Mouse (Mus musculus) megakaryocyte, embryonic 14.5 days (primary cell): ENCODE results near the gene Arl4d. TPM values are rescaled to one million over a fixed set of nuclear protein-coding genes. Genes with fewer than 3 reads are reported as not detected.

ENCODE experiments used
- H3K27me3 ChIP-seq: replicated peaks from 2 replicates; pipeline ENCODE3; 2012; ENCODE audit warnings: inconsistent platforms
- H3K36me3 ChIP-seq: replicated peaks from 2 replicates; pipeline ENCODE3; 2012; ENCODE audit warnings: low read length, inconsistent platforms, mixed read lengths
- H3K4me1 ChIP-seq: 2 replicates; pipeline ENCODE4 v1.6.1; 2012; ENCODE audit warnings: inconsistent platforms
- H3K4me3 ChIP-seq: replicated peaks from 2 replicates; pipeline ENCODE3; 2012; ENCODE audit warnings: moderate library complexity, mild to moderate bottlenecking, inconsistent platforms
- H3K9me3 ChIP-seq: 2 replicates; pipeline ENCODE4 v1.6.1; 2012; ENCODE audit warnings: inconsistent platforms
- FLI1 ChIP-seq: IDR thresholded peaks from 2 replicates; pipeline ENCODE4 v1.6.1; 2012; ENCODE audit warnings: low read length, inconsistent platforms, mixed read lengths
- GATA1 ChIP-seq: IDR thresholded peaks from 3 replicates; pipeline ENCODE4 v1.6.1; 2012; ENCODE audit warnings: mixed read lengths, low read length, inconsistent platforms, borderline replicate concordance
- polyA plus RNA-seq: library from polyadenylated mRNA; stranded (reverse); fragments of >175 nt; gene quantifications from 2 replicates; pipeline ENCODE4 v1.2.3, GENCODE M21; 2012; ENCODE audit warnings: low replicate concordance; ENCODE audit not compliant: insufficient read depth

The Arl4d gene
- polyA plus RNA-seq, 1 experiment, result 1.2 TPM

- Histone ChIP-seq H3K27me3 (peaks cover 3% of the 10 kb centered on the region), H3K4me1 (peaks cover 6% of the 10 kb centered on the region; the same call in 1 of the 2 replicates), H3K36me3 (no peaks in the 10 kb centered on the region), H3K9me3 (no peaks in the 10 kb centered on the region), H3K4me3 (no peak overlapping the region)
- TF ChIP-seq FLI1, result no peak
- no peak for TF ChIP-seq GATA1
Measured at GRCm38 (mm10) chr11:101680634-101681325, 15.4 kb downstream of the Arl4d start.

- TF ChIP-seq FLI1 (no peak), GATA1 (no peak)
- Histone ChIP-seq H3K36me3 (no peaks in the 10 kb centered on the region), H3K4me1 (peaks cover 6% of the 10 kb centered on the region; the same call in 1 of the 2 replicates), H3K4me3 (no peak overlapping the region), H3K9me3 (no peaks in the 10 kb centered on the region), H3K27me3 (peaks cover 3% of the 10 kb centered on the region)
Measured at GRCm38 (mm10) chr11:101681968-101682367, 16.6 kb downstream of the Arl4d start.

GRCm38 (mm10) chr11:101682410-101682960 lies 17.1 kb downstream of the Arl4d start:
- Histone ChIP-seq H3K4me1 (peaks cover 6% of the 10 kb centered on the region; the same call in 1 of the 2 replicates), H3K4me3 (no peak overlapping the region), H3K9me3 (no peaks in the 10 kb centered on the region), H3K36me3 (no peaks in the 10 kb centered on the region), H3K27me3 (peaks cover 4% of the 10 kb centered on the region)
- TF ChIP-seq FLI1 (no peak), GATA1 (no peak)

- Histone ChIP-seq H3K9me3 (no peaks in the 10 kb centered on the region), H3K36me3 (no peaks in the 10 kb centered on the region)
Measured at GRCm38 (mm10) chr11:101687351-101688301, 22.3 kb downstream of the Arl4d start.

GRCm38 (mm10) chr11:101689701-101690113 lies 24.4 kb downstream of the Arl4d start:
- Histone ChIP-seq H3K4me3 (no peak overlapping the region), H3K36me3 (no peaks in the 10 kb centered on the region), H3K27me3 (peaks cover 22% of the 10 kb centered on the region), H3K4me1 (peaks cover 8% of the 10 kb centered on the region), H3K9me3 (no peaks in the 10 kb centered on the region)
- TF ChIP-seq FLI1 (no peak), GATA1 (no peak)

More at GRCm38 (mm10) chr11:101687351-101688301, 22.3 kb downstream of the Arl4d start:
- H3K4me3 ChIP-seq, result no peak overlapping the region
- peaks cover 14% of the 10 kb centered on the region for H3K4me1 ChIP-seq
- TF ChIP-seq FLI1 (no peak), GATA1 (no peak)
- H3K27me3 ChIP-seq, result peaks cover 22% of the 10 kb centered on the region

- Histone ChIP-seq H3K27me3 (peaks cover 22% of the 10 kb centered on the region), H3K4me1 (peaks cover 11% of the 10 kb centered on the region), H3K4me3 (no peak overlapping the region)
Measured at GRCm38 (mm10) chr11:101690326-101690725, 25.0 kb downstream of the Arl4d start.

GRCm38 (mm10) chr11:101695906-101696661 lies 30.7 kb downstream of the Arl4d start:
- H3K4me1 ChIP-seq, result peaks cover 42% of the 10 kb centered on the region
- H3K27me3 ChIP-seq, result peaks cover 4% of the 10 kb centered on the region
- peaks cover 6% of the 10 kb centered on the region; the same call in 1 of the 2 replicates for H3K9me3 ChIP-seq
- TF ChIP-seq GATA1, result no peak
- no peaks in the 10 kb centered on the region for H3K36me3 ChIP-seq
- peak overlapping the region; percentile 46 for H3K4me3 ChIP-seq

More at GRCm38 (mm10) chr11:101690326-101690725, 25.0 kb downstream of the Arl4d start:
- no peaks in the 10 kb centered on the region for H3K36me3 ChIP-seq
- no peak for TF ChIP-seq GATA1
- TF ChIP-seq FLI1, result no peak
- H3K9me3 ChIP-seq, result no peaks in the 10 kb centered on the region

GRCm38 (mm10) chr11:101697156-101697861 lies 32.0 kb downstream of the Arl4d start:
- no peaks in the 10 kb centered on the region for H3K36me3 ChIP-seq
- peak overlapping the region; percentile 46 for H3K4me3 ChIP-seq
- peaks cover 42% of the 10 kb centered on the region for H3K4me1 ChIP-seq
- no peaks in the 10 kb centered on the region for H3K27me3 ChIP-seq
- peaks cover 6% of the 10 kb centered on the region; the same call in 1 of the 2 replicates for H3K9me3 ChIP-seq
- TF ChIP-seq GATA1 (no peak), FLI1 (no peak)
